Mouse (Mus musculus) neural tube, embryonic 13.5 days (tissue): ENCODE measurements around the gene Gm19668. TPM values are rescaled to one million over a fixed set of nuclear protein-coding genes. Genes with fewer than 3 reads are reported as not detected.
"Not testable (repeated sequence)": the region's sequence is repeated elsewhere in the genome, so short reads cannot be mapped to it uniquely, and the experiment has no call there.

Source experiments
- ATAC-seq: fragments of 200-750 bp; cut with Nextera tagmentation; 2 replicates; pipeline ENCODE4 v1.8.0; 2017; ENCODE audit warnings: low read depth, mild to moderate bottlenecking, moderate TSS enrichment, moderate library complexity
- H3K27ac ChIP-seq: fragments of 300-500 bp; sonication (generic); replicated peaks from 2 replicates; pipeline ENCODE4 v1.5.1; 2015; ENCODE audit warnings: moderate library complexity, mild to moderate bottlenecking, inconsistent platforms
- H3K27me3 ChIP-seq: fragments of 300-500 bp; sonication (generic); 2 replicates; pipeline ENCODE4 v1.6.1; 2015; ENCODE audit warnings: mild to moderate bottlenecking, inconsistent platforms
- H3K36me3 ChIP-seq: fragments of 300-500 bp; sonication (generic); 2 replicates; pipeline ENCODE4 v1.6.1; 2015; ENCODE audit warnings: mild to moderate bottlenecking, inconsistent platforms
- H3K4me1 ChIP-seq: fragments of 300-500 bp; sonication (generic); replicated peaks from 2 replicates; pipeline ENCODE4 v1.6.1; 2015; ENCODE audit warnings: inconsistent platforms
- H3K4me2 ChIP-seq: fragments of 300-500 bp; sonication (generic); 2 replicates; pipeline ENCODE4 v1.6.1; 2015; ENCODE audit warnings: inconsistent platforms, mild to moderate bottlenecking, moderate library complexity
- H3K4me3 ChIP-seq: fragments of 300-500 bp; sonication (generic); 2 replicates; pipeline ENCODE4 v1.5.1; 2015; ENCODE audit warnings: mild to moderate bottlenecking, inconsistent platforms
- H3K9ac ChIP-seq: fragments of 300-500 bp; sonication (generic); 2 replicates; pipeline ENCODE4 v1.6.1; 2015; ENCODE audit warnings: moderate library complexity, mild to moderate bottlenecking, inconsistent platforms
- H3K9me3 ChIP-seq: fragments of 300-500 bp; sonication (generic); 2 replicates; pipeline ENCODE4 v1.6.1; 2016; ENCODE audit warnings: inconsistent platforms
- WGBS: fragments of 180-500 bp; shearing (Covaris S2); methylation state at CpG from one replicate; pipeline ENCODE4 v1.1.7; 2015; 5-methylcytosine and 5-hydroxymethylcytosine counted together
- polyA plus RNA-seq: library from polyadenylated mRNA; unstranded; fragments of >200 nt; fragmentation: Nextera tagmentation; extraction: Ambion mirVana; gene quantifications from 2 replicates; pipeline ENCODE4 v1.2.1, GENCODE M21; 2015

Gm19668 gene
- polyA plus RNA-seq, 1 experiment from 2014 or later, result not detected

DNA sequence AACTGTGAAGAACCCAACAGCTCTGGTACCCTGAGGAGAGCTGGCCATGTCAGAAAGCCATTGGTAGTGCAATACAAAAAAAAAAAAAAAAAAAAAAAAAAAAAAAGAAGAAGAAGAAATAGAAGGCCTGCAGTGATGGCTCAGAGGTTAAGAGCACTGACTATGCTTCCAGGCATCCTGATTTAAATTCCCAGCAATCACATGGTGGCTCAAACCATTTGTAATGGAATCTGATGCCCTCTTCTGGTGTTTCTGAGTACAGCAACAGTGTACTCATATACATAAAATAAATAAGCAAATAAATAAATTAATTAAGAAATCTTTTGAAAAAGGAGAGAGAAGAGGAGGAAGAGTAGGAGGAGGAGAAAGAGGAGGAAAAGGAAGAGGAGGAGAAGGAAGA, 45.5 kb downstream of the Gm19668 start:
- H3K9ac ChIP-seq, result no peak overlapping the region
- no peaks in the 10 kb centered on the region for H3K9me3 ChIP-seq
- H3K36me3 ChIP-seq, result no peaks in the 10 kb centered on the region
- no peaks in the 10 kb centered on the region for H3K27me3 ChIP-seq
- H3K4me1 ChIP-seq, result no peaks in the 10 kb centered on the region
- H3K27ac ChIP-seq, result no peak overlapping the region
- ATAC-seq, result no peak
- no peak overlapping the region for H3K4me3 ChIP-seq
- H3K4me2 ChIP-seq, result no peak overlapping the region

- 67% methylated on average over 3 of the region's 3 CpGs for WGBS
- not testable (repeated sequence) for ATAC-seq
These were observed 46.6 kb downstream of the Gm19668 start for GRCm38 (mm10) chr10:77752312-77752711.

DNA sequence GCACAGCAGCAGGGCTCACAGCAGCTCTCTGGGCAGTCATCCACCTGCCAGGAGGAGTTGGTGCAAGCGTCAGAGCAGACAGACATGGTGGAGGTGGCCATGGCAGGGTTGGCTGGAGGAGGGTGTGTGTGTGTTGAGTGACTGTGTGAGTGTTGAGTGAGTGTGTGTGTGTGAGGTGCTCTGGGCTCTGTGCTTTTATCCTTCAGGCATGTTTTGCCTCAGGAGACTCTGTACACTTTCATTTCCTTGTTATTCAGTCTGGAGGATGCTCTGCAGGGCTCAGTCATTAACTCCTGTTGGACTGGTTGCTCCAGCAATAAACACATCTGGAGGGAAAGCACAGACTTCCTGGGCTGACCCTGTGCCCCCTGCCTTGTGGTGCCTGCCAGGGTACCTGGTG, 47.7 kb downstream of the Gm19668 start, which contains the start of gene Gm9736:
TSS of gene Gm9736 (minus strand) at position 101 of the 400 bp plus-strand sequence.
- H3K36me3 ChIP-seq, H3K4me1 ChIP-seq, H3K27ac ChIP-seq, H3K27me3 ChIP-seq, H3K4me3 ChIP-seq, ATAC-seq, H3K9ac ChIP-seq, H3K4me2 ChIP-seq, H3K9me3 ChIP-seq: not testable (repeated sequence)
- WGBS, result 67% methylated on average over 1 of the region's 1 CpGs

More at GRCm38 (mm10) chr10:77752312-77752711, 46.6 kb downstream of the Gm19668 start:
- H3K4me2 ChIP-seq, H3K9ac ChIP-seq, H3K4me3 ChIP-seq, H3K9me3 ChIP-seq, H3K4me1 ChIP-seq, H3K27me3 ChIP-seq, H3K36me3 ChIP-seq, H3K27ac ChIP-seq: not testable (repeated sequence)

DNA sequence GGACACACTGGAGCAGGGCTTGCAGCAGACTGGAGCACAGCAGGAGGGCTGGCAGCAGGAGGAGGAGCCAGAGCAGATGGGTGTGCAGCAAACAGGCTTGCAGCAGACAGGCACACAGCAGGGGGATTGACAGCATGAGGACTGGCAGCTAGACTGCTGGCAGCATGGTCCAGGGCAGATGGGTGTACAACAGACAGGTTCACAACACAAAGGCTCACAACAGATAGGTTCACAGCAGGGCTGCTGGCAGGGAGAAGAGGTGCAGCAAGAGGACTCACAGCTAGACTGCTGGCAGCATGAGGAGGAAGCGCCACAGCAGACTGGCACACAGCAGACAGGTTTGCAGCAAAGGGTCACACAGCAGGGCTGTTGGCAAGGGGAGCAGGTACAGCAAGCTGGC, 48.2 kb downstream of the Gm19668 start:
- not testable (repeated sequence) for H3K9me3 ChIP-seq, H3K9ac ChIP-seq, ATAC-seq, H3K4me3 ChIP-seq, H3K4me1 ChIP-seq, H3K27ac ChIP-seq, H3K36me3 ChIP-seq, H3K27me3 ChIP-seq, H3K4me2 ChIP-seq
- 79% methylated on average over 1 of the region's 1 CpGs for WGBS

Other genes starting within 250 kb of the Gm19668 start
- gene Pttg1ip, start 217.4 kb downstream of the Gm19668 start, polyA plus RNA-seq, result 78.9 and 79.7 TPM in 2 replicates
- 248 and 252 TPM in 2 replicates for gene Sumo3, start 193.0 kb downstream of the Gm19668 start, polyA plus RNA-seq
- 2.0 and 8.6 TPM in 2 replicates for gene Gm49325, start 192.9 kb downstream of the Gm19668 start, polyA plus RNA-seq
- 86.8 and 87.9 TPM in 2 replicates for gene Ube2g2, start 176.9 kb downstream of the Gm19668 start, polyA plus RNA-seq
- gene Tspear, start 112.6 kb downstream of the Gm19668 start, polyA plus RNA-seq, result 0.48 and 2.0 TPM in 2 replicates
- not detected in 2 replicates for gene Gm19402, start 108.4 kb downstream of the Gm19668 start, polyA plus RNA-seq
- gene Gm9508, start 101.9 kb downstream of the Gm19668 start, polyA plus RNA-seq, result not detected in 2 replicates
- not detected in 2 replicates for gene Gm10272, start 92.5 kb downstream of the Gm19668 start, polyA plus RNA-seq
- not detected in 2 replicates for gene Gm10024, start 87.7 kb downstream of the Gm19668 start, polyA plus RNA-seq
- not detected in 2 replicates for gene Gm10142, start 83.3 kb downstream of the Gm19668 start, polyA plus RNA-seq
- gene Krtap12-1, start 78.5 kb downstream of the Gm19668 start, polyA plus RNA-seq, result not detected in 2 replicates
- not detected in 2 replicates for gene Gm10100, start 72.6 kb downstream of the Gm19668 start, polyA plus RNA-seq
- not detected in 2 replicates for gene Gm18596, start 56.5 kb downstream of the Gm19668 start, polyA plus RNA-seq
- not detected in 2 replicates for gene Gm9736, start 47.8 kb downstream of the Gm19668 start, polyA plus RNA-seq
- gene Gm3233, start 39.5 kb downstream of the Gm19668 start, polyA plus RNA-seq, result not detected in 2 replicates
- not detected in 2 replicates for gene Gm3238, start 27.8 kb downstream of the Gm19668 start, polyA plus RNA-seq
- gene Gm7138, start 22.2 kb downstream of the Gm19668 start, polyA plus RNA-seq, result not detected in 2 replicates
- not detected in 2 replicates for gene Gm3250, start 16.6 kb downstream of the Gm19668 start, polyA plus RNA-seq
- not detected in 2 replicates for gene Gm7137, start 10.9 kb downstream of the Gm19668 start, polyA plus RNA-seq
- not detected in 2 replicates for gene Gm9639, start 4.1 kb downstream of the Gm19668 start, polyA plus RNA-seq
- gene Gm9507, start 12.7 kb upstream of the Gm19668 start, polyA plus RNA-seq, result not detected in 2 replicates
- gene Gm2696, start 15.5 kb upstream of the Gm19668 start, polyA plus RNA-seq, result not detected in 2 replicates
- gene Krtap10-4, start 28.0 kb upstream of the Gm19668 start, polyA plus RNA-seq, result not detected in 2 replicates
- not detected in 2 replicates for gene Krtap10-10, start 36.8 kb upstream of the Gm19668 start, polyA plus RNA-seq
- not detected in 2 replicates for gene Gm36176, start 47.7 kb upstream of the Gm19668 start, polyA plus RNA-seq
- gene Gm10318, start 53.7 kb upstream of the Gm19668 start, polyA plus RNA-seq, result not detected in 2 replicates
- gene Gm3285, start 62.8 kb upstream of the Gm19668 start, polyA plus RNA-seq, result not detected in 2 replicates
- 11.5 and 12.1 TPM in 2 replicates for gene Lrrc3, start 103.4 kb upstream of the Gm19668 start, polyA plus RNA-seq
- 4.1 and 4.9 TPM in 2 replicates for gene Trpm2, start 171.4 kb upstream of the Gm19668 start, polyA plus RNA-seq
- gene 1810043G02Rik, start 179.4 kb upstream of the Gm19668 start, polyA plus RNA-seq, result 36.8 and 37.4 TPM in 2 replicates
- 90.8 and 99.0 TPM in 2 replicates for gene Pfkl, start 210.9 kb upstream of the Gm19668 start, polyA plus RNA-seq
- not detected in 2 replicates for gene Dnmt3l, start 242.8 kb upstream of the Gm19668 start, polyA plus RNA-seq
- gene Aire, start 244.5 kb upstream of the Gm19668 start, polyA plus RNA-seq, result 0.10 and 0.18 TPM in 2 replicates